Mouse (Mus musculus): ENCODE results near the gene Kcnma1. TPM values are rescaled to one million over a fixed set of nuclear protein-coding genes. Genes with fewer than 3 reads are reported as not detected.

The Kcnma1 gene
- polyA plus RNA-seq, 1 experiment from 2014 or later, result not detected

- Histone ChIP-seq H3K79me2 (ENCODE audit: inconsistent target) (no peaks in the 10 kb centered on the region), H3K36me3 (ENCODE audit: inconsistent target) (no peaks in the 10 kb centered on the region), H3K4me3 (ENCODE audit: inconsistent target) (no peak overlapping the region), H3K27ac (no peak overlapping the region)
- 89% methylated on average over 6 of the region's 6 CpGs for WGBS (ENCODE audit: missing documents)
These were observed 82.6 kb downstream of the Kcnma1 start for GRCm38 (mm10) chr14:23931671-23932071.

DNA sequence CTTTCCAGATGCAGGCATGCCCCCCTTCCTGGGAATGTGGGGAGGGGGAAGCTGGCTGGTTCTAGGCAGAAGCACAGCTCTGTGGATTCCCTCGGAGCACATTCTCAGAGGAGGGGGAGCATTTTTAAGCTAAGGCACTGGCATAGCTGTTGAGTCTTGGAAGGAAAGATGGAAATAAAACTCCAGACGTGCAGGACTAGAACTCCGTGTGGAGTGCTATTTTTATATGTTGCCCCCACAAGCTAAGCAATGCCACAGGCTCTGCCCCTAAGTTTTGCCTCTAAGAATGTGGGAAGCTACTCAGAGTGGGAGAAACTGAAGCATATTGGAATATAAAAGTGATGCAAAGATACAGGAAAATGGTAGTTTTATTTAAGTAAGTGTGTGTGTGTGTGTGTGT, 85.1 kb downstream of the Kcnma1 start:
- Histone ChIP-seq H3K4me3 (ENCODE audit: inconsistent target) (no peak overlapping the region), H3K36me3 (ENCODE audit: inconsistent target) (no peaks in the 10 kb centered on the region), H3K79me2 (ENCODE audit: inconsistent target) (no peaks in the 10 kb centered on the region), H3K27ac (no peak overlapping the region)
- 79% methylated on average over 3 of the region's 3 CpGs for WGBS (ENCODE audit: missing documents)

DNA sequence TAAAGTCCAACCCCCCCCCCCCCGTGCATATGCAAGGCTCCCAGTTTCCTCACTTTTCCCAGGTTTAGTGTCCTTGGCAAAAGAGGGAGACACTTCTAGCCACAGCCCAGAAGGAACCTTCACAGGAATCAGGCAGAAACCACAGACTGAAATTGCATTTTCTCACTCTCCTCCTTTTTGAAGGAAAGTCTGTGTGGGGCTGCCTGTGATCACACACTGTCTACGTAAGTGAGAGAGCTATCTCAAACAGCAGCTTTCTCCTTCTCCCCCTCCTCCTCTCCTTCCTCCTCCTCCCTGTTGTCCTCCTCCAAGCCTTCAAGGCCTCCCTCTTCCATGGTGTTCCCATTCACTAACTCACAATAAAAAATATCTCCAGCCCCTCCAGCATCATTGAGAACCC, 90.9 kb downstream of the Kcnma1 start:
- Histone ChIP-seq H3K36me3 (ENCODE audit: inconsistent target) (no peaks in the 10 kb centered on the region), H3K27ac (no peak overlapping the region), H3K4me3 (ENCODE audit: inconsistent target) (no peak overlapping the region), H3K79me2 (ENCODE audit: inconsistent target) (no peaks in the 10 kb centered on the region)
- WGBS (ENCODE audit: missing documents), result 67% methylated on average over 2 of the region's 2 CpGs

- Histone ChIP-seq H3K79me2 (ENCODE audit: inconsistent target) (no peaks in the 10 kb centered on the region), H3K27ac (no peak overlapping the region), H3K4me3 (ENCODE audit: inconsistent target) (no peak overlapping the region), H3K36me3 (ENCODE audit: inconsistent target) (no peaks in the 10 kb centered on the region)
- WGBS (ENCODE audit: missing documents), result 80% methylated on average over 3 of the region's 3 CpGs
These were observed 91.5 kb downstream of the Kcnma1 start for GRCm38 (mm10) chr14:23922755-23923154.

DNA sequence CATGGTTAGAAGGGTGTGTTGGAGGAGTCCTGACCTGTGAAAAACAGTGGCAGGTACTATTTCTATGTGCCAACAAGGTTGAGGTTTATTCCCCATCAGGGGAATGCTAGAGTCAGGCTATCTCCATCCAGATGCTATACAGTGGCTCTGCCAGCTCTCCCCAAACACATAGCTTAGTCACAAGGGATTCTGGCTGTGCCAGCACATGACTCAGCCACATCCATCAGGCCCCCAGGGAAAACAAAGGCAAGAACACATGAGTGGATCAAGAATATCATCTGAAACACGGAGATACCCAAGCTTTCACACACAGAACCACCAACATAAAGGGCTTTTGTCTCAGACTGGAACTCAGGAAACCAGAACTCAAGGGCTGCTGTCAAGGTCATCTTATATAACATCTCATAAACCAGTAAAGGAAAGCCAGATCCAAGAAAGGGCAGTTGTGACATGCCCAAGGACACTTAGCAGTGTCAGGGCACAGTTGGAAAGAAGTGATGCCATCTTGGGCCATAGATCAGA, 103.1 kb downstream of the Kcnma1 start:
- H3K36me3 ChIP-seq (ENCODE audit: inconsistent target), result no peaks in the 10 kb centered on the region

GRCm38 (mm10) chr14:23908564-23908963, 105.7 kb downstream of the Kcnma1 start:
- WGBS (ENCODE audit: missing documents), result 74% methylated on average over 5 of the region's 5 CpGs
- Histone ChIP-seq H3K27ac (no peak overlapping the region), H3K36me3 (ENCODE audit: inconsistent target) (no peaks in the 10 kb centered on the region), H3K79me2 (ENCODE audit: inconsistent target) (no peaks in the 10 kb centered on the region), H3K4me3 (ENCODE audit: inconsistent target) (no peak overlapping the region)

More for the DNA sequence above, 103.1 kb downstream of the Kcnma1 start:
- 69% methylated on average over 1 of the region's 1 CpGs for WGBS (ENCODE audit: missing documents)
- H3K79me2 ChIP-seq (ENCODE audit: inconsistent target), result no peaks in the 10 kb centered on the region
- H3K4me3 ChIP-seq (ENCODE audit: inconsistent target), result no peak overlapping the region
- H3K27ac ChIP-seq, result no peak overlapping the region

GRCm38 (mm10) chr14:23902636-23903279, 111.5 kb downstream of the Kcnma1 start:
- Histone ChIP-seq H3K79me2 (ENCODE audit: inconsistent target) (no peaks in the 10 kb centered on the region), H3K27ac (no peak overlapping the region), H3K36me3 (ENCODE audit: inconsistent target) (no peaks in the 10 kb centered on the region), H3K4me3 (ENCODE audit: inconsistent target) (no peak overlapping the region)
- WGBS (ENCODE audit: missing documents), result 73% methylated on average over 10 of the region's 10 CpGs

DNA sequence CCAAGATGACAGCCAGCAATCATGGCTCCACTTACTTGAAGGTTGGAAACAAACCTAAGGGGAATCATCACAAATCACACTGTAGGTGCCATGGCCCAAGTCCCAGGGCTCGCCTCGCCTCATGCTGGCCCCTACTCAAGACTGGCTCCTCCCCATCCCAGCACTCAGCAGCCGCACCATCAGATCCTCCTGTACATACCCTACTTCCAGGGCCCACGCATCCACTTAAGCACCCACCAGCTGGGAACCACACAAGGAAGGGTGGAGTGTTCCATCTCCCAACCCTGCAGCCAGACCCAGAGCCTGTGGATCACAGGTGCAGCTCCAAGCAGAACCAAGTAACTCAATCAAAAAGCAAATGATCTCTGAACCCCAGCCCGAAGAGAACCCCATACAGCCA, 114.8 kb downstream of the Kcnma1 start:
- no peaks in the 10 kb centered on the region for H3K36me3 ChIP-seq (ENCODE audit: inconsistent target)
- no peak overlapping the region for H3K4me3 ChIP-seq (ENCODE audit: inconsistent target)
- 90% methylated on average over 5 of the region's 5 CpGs for WGBS (ENCODE audit: missing documents)
- H3K27ac ChIP-seq, result no peak overlapping the region
- H3K79me2 ChIP-seq (ENCODE audit: inconsistent target), result no peaks in the 10 kb centered on the region

DNA sequence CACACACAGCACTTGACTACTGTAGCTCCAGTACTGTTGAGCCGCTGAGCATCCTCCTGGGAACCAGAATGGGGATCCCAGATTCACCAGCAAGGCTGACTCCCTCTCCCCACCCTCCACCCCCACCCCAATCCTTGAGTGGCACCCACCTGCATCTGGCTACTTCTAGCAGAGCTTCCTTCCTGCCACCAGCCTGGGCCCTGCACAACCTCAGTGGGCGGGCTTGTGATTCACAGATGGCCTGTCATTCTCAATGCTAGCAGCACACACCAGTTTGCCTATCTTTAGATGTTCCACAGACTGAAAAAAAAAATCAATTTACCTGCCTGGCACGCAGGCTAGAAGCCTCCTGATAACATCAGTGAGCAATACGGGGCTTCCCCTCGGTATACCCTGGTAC, 116.5 kb downstream of the Kcnma1 start:
- Histone ChIP-seq H3K36me3 (ENCODE audit: inconsistent target) (no peaks in the 10 kb centered on the region), H3K4me3 (ENCODE audit: inconsistent target) (no peak overlapping the region), H3K79me2 (ENCODE audit: inconsistent target) (no peaks in the 10 kb centered on the region), H3K27ac (no peak overlapping the region)
- WGBS (ENCODE audit: missing documents), result 57% methylated on average over 5 of the region's 5 CpGs

- no peaks in the 10 kb centered on the region for H3K79me2 ChIP-seq (ENCODE audit: inconsistent target)
These were observed 118.3 kb downstream of the Kcnma1 start for GRCm38 (mm10) chr14:23896036-23896435.

DNA sequence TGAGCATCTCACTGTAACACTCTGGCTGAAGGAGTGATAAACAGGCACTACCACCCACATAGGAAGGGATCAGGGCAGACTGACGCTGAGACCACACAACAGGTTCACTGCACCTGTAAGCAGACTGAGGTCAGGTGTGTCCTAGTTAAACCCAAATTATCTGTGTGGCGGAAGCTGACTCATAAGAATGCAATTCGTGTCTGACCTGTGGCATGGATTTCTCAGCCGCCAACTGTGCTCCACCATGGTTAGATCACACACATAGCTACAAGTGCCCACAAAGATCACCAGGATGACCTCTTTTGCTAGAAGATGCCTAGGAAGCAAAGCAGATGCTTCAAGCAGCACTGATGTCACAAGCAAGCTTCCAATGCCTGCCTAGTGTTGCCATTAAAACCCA, 128.2 kb downstream of the Kcnma1 start:
- no peak overlapping the region for H3K4me3 ChIP-seq (ENCODE audit: inconsistent target)
- H3K27ac ChIP-seq, result no peak overlapping the region
- no peaks in the 10 kb centered on the region for H3K79me2 ChIP-seq (ENCODE audit: inconsistent target)
- no peaks in the 10 kb centered on the region for H3K36me3 ChIP-seq (ENCODE audit: inconsistent target)
- 91% methylated on average over 4 of the region's 4 CpGs for WGBS (ENCODE audit: missing documents)

More at GRCm38 (mm10) chr14:23896036-23896435, 118.3 kb downstream of the Kcnma1 start:
- no peak overlapping the region for H3K27ac ChIP-seq
- no peak overlapping the region for H3K4me3 ChIP-seq (ENCODE audit: inconsistent target)
- 89% methylated on average over 3 of the region's 3 CpGs for WGBS (ENCODE audit: missing documents)
- H3K36me3 ChIP-seq (ENCODE audit: inconsistent target), result no peaks in the 10 kb centered on the region

DNA sequence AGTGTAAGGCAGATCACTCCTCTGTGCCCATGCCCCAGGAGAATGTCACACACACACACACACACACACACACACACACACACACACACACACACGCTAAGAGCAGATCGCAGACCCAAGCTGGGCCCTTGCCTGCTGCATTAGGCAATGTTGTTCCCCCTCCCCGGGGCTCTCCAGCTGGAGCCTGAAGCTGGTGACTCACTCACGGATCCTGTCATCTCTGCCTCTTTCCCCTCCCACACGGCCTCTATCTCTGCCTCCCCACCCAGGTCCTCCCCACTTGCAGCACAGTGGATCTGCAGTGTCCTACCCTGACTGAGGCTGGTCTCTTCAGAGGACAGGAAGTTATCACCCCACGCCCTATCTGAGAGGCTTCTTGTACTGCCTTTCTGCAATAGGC, 128.8 kb downstream of the Kcnma1 start:
- no peaks in the 10 kb centered on the region for H3K36me3 ChIP-seq (ENCODE audit: inconsistent target)
- H3K27ac ChIP-seq, result no peak overlapping the region
- 67% methylated on average over 6 of the region's 6 CpGs for WGBS (ENCODE audit: missing documents)
- no peaks in the 10 kb centered on the region for H3K79me2 ChIP-seq (ENCODE audit: inconsistent target)
- H3K4me3 ChIP-seq (ENCODE audit: inconsistent target), result no peak overlapping the region

- no peaks in the 10 kb centered on the region for H3K79me2 ChIP-seq (ENCODE audit: inconsistent target)
- H3K36me3 ChIP-seq (ENCODE audit: inconsistent target), result no peaks in the 10 kb centered on the region
- H3K27ac ChIP-seq, result no peak overlapping the region
- 87% methylated on average over 4 of the region's 4 CpGs for whole genome bisulfite sequencing (ENCODE audit: missing documents)
- no peak overlapping the region for H3K4me3 ChIP-seq (ENCODE audit: inconsistent target)
These were observed 129.2 kb downstream of the Kcnma1 start for GRCm38 (mm10) chr14:23885071-23885470.

DNA sequence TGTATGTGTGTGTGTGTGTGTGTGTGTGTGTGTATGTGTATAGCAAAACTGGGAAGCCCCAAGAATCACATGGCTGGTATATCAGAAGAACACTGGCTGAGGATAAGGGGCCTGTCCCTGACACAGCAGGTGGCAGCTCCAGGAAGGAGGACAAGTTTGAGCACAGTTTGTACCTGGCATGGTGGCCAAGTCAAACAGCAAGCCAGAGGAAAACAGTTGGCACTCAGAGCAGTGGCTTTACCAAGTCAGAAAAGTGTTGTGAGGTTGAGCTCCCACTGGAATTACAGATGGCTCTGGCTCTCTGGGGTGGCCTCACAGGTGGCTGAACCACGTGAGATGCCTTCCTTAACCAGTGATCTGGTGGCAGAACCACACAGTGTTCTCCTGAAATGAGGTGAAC, 132.3 kb downstream of the Kcnma1 start:
- no peak overlapping the region for H3K4me3 ChIP-seq (ENCODE audit: inconsistent target)
- no peak overlapping the region for H3K27ac ChIP-seq
- no peaks in the 10 kb centered on the region for H3K79me2 ChIP-seq (ENCODE audit: inconsistent target)
- WGBS (ENCODE audit: missing documents), result 69% methylated on average over 1 of the region's 1 CpGs
- no peaks in the 10 kb centered on the region for H3K36me3 ChIP-seq (ENCODE audit: inconsistent target)

DNA sequence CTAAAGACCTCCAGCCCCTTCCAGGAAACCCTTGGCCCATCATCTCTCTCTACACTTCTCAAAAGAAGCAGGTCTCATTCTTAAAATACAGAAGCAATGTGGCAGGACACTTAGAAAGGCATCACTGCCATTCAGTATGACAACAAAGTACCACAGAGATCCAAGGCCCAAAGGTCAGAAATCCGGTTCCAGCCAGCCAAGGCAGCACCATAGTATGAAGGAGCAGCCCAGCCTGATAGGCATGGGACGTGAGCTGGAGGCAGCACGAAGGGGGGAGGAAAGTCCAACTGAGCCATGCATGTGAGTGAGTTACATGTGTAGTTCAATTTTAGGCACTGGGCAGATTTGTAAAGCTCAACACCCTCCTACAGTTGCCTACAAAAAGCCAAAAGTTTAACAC, 135.0 kb downstream of the Kcnma1 start:
- 82% methylated on average over 3 of the region's 3 CpGs for WGBS (ENCODE audit: missing documents)
- Histone ChIP-seq H3K4me3 (ENCODE audit: inconsistent target) (no peak overlapping the region), H3K27ac (no peak overlapping the region), H3K36me3 (ENCODE audit: inconsistent target) (no peaks in the 10 kb centered on the region), H3K79me2 (ENCODE audit: inconsistent target) (no peaks in the 10 kb centered on the region)

DNA sequence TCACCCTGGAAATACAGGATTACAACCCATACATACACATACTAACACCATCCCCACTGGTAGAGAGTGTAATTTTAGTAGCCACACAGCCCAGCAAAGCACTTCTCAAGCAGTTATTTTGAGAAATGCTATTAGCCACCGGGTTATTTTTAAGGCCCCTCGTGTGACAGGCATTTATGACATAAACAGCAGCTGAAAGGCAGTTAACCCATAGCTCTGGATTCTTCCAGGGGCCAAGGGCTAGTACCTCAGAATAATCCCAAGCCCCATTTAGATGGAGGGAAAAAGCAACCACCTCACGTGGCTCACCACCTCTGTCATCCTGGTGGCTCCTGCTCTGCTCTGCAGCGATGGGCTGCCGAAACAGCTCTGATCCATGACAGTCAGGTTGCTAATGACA, 136.7 kb downstream of the Kcnma1 start:
- no peaks in the 10 kb centered on the region for H3K36me3 ChIP-seq (ENCODE audit: inconsistent target)
- H3K4me3 ChIP-seq (ENCODE audit: inconsistent target), result no peak overlapping the region
- no peak overlapping the region for H3K27ac ChIP-seq
- WGBS (ENCODE audit: missing documents), result 89% methylated on average over 5 of the region's 5 CpGs
- H3K79me2 ChIP-seq (ENCODE audit: inconsistent target), result no peaks in the 10 kb centered on the region

All from macrophage (primary cell).